Mouse (Mus musculus): ENCODE data around the gene Gcm1. TPM values are rescaled to one million over a fixed set of nuclear protein-coding genes. Genes with fewer than 3 reads are reported as not detected.

Gcm1 gene
- polyA plus RNA-seq, 1 experiment from 2014 or later: not detected

- Histone ChIP-seq H3K9me3 (replicated peaks) (no peaks in the 10 kb centered on the region), H3K27me3 (no peaks in the 10 kb centered on the region), H3K4me3 (peak overlapping the region; percentile 96), H3K27ac (peak overlapping the region; percentile 93), H3K9ac (peak overlapping the region; percentile 99), H3K4me2 (peak overlapping the region; percentile 66), H3K36me3 (no peaks in the 10 kb centered on the region), H3K4me1 (replicated peaks) (peaks cover 27% of the 10 kb centered on the region)
- under 1% methylated on average over 14 of the region's 14 CpGs for WGBS
- no peak for ATAC-seq (replicated peaks; ENCODE audit: insufficient number of reproducible peaks, insufficient read depth, low FRiP score, low read depth)
Observed at GRCm38 (mm10) chr9:78113538-78113885, 61.8 kb downstream of the Gcm1 start.

Other genes with a start within 250 kb of the Gcm1 start
- gene Elovl5, start 134.6 kb upstream of the Gcm1 start, polyA plus RNA-seq (2015; fragmentation: Nextera tagmentation; extraction: Ambion mirVana): 50.0 and 60.2 TPM in 2 replicates
- 42.4 and 48.6 TPM in 2 replicates for gene Fbxo9, start 57.1 kb downstream of the Gcm1 start, polyA plus RNA-seq (2015; fragmentation: Nextera tagmentation; extraction: Ambion mirVana)
- gene Ick, start 57.3 kb downstream of the Gcm1 start, polyA plus RNA-seq (2015; fragmentation: Nextera tagmentation; extraction: Ambion mirVana): 13.4 and 16.8 TPM in 2 replicates
- gene Gsta4, start 130.8 kb downstream of the Gcm1 start, polyA plus RNA-seq (2015; fragmentation: Nextera tagmentation; extraction: Ambion mirVana): 67.4 and 72.1 TPM in 2 replicates
- gene Gsta1, start 178.7 kb downstream of the Gcm1 start, polyA plus RNA-seq (2015; fragmentation: Nextera tagmentation; extraction: Ambion mirVana): not detected in 2 replicates
- gene Gm3776, start 205.2 kb downstream of the Gcm1 start, polyA plus RNA-seq (2015; fragmentation: Nextera tagmentation; extraction: Ambion mirVana): not detected in 2 replicates
- not detected in 2 replicates for gene Gm10639, start 238.0 kb downstream of the Gcm1 start, polyA plus RNA-seq (2015; fragmentation: Nextera tagmentation; extraction: Ambion mirVana)

All from heart, embryonic 15.5 days (tissue).